Mouse (Mus musculus) kidney, postnatal 14 days (tissue): ENCODE results near the gene Tnp2.

ENCODE experiments used
- DNase-seq: peaks from one replicate; pipeline ENCODE4 v3.0.0; 2022; ENCODE audit warnings: mixed read lengths

The Tnp2 gene

DNA sequence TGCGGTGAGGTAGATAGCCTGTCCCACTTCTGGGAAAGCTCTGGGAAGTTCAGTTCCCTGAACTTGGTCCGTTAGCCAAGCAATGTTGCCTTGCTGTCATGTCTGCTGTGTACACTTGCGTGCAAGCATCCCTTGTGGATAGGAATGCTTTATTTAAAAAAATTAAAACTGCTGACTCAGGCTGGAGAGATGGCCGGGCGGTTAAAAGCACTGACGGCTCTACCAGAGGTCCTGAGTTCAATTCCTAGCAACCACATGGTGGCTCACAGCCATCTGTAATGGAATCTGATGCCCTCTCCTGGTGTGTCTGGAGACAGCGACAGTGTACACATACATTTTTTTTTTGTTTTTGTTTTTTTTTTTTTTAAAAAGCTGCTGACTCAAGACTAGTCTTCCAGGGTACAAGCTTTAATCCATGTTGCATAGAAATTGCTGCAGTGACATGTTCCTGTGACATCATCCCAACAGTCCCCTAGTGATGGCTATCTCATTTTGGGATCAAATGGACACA lies 857 bp downstream of the Tnp2 start:
- DNase-seq: no peak

DNA sequence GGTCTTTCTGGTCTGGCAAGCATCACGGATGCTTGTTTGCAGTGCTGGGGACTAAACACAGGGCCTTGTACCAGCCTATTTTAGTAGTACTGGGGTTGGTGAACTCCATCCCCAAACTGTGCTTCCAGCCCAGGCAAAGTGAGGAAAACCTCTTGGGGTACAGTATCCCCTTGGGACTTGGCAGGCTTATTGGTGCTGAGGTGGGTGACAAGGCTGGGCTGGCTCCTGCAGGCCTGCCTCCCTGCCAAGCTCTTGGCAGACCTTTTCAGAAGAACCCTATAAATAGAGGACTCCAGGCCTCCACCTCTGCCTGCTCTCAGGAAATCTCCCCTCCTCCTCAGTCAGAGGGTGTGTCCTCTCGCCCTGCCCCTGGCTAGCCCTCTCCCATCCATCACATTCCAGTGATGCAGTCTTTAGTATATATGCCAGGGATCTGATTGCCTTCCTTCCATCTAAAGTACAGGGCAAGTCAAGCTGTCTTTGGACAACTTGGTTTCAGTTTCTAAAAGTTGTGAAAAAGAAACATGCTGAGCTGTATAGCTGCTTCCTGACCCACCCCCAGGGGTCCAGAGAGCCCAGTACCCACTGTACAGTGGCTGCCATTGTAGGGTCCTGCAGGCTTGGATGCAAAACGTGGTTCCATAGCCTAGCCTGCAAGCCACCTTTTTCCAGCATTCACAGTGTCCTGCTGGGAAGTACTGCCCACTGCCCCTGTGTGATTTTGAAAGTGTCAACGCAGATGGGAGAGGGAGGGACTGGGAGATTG lies 1.5 kb downstream of the Tnp2 start:
- no peak for DNase-seq

GRCm38 (mm10) chr16:10786288-10786687 lies 2.2 kb downstream of the Tnp2 start:
- peak; percentile 91 for DNase-seq

GRCm38 (mm10) chr16:10785371-10786231 lies 2.9 kb downstream of the Tnp2 start, which contains the start of gene Socs1:
TSS of gene Socs1 (minus strand) at chr16:10785536.
- DNase-seq: peak; percentile 95

GRCm38 (mm10) chr16:10784793-10785370 lies 3.6 kb downstream of the Tnp2 start:
- DNase-seq: peak; percentile 93

- peak; percentile 57 for DNase-seq
Measured at GRCm38 (mm10) chr16:10783883-10784792, 4.3 kb downstream of the Tnp2 start.

- DNase-seq: no peak
Measured at GRCm38 (mm10) chr16:10783451-10783850, 5.0 kb downstream of the Tnp2 start.

GRCm38 (mm10) chr16:10783152-10783434 lies 5.4 kb downstream of the Tnp2 start:
- DNase-seq: no peak

DNA sequence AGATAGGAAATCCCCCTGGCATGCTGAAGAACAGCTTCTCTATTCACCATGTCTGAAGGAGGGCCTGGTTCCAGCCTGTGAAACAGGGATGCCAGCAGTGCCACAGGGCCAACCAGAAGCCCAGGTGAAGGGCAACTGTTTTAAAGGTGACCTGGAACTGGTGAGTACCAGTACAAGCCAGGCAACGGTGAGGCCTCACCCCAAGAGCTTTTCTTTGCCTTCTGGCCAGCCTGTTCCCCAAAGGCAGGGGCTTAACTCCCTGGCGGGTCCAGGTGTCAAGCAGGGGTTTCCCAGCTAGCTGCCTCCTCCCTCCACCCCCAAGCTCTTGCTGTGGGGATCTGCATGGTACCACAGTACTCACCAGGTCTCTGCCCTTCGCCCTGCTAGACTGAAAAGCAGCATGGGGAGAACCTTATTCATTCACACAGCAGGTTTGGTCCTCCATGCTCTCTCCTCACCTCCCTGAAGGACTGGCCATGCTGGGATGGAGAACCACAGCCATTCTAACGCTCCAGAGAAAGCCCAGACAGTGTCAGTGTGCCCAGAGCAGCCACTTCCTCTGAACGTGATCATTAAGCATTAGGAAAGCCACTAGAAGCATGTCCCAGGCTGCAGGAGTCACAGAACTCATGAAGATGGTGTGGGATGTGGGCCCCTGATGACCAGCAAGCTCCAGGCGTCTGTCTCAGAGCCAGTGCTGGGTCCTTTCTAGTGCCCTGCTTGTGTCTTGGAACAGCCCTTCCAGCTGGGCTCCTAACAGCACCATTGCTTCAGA lies 5.9 kb downstream of the Tnp2 start:
- DNase-seq: no peak

DNA sequence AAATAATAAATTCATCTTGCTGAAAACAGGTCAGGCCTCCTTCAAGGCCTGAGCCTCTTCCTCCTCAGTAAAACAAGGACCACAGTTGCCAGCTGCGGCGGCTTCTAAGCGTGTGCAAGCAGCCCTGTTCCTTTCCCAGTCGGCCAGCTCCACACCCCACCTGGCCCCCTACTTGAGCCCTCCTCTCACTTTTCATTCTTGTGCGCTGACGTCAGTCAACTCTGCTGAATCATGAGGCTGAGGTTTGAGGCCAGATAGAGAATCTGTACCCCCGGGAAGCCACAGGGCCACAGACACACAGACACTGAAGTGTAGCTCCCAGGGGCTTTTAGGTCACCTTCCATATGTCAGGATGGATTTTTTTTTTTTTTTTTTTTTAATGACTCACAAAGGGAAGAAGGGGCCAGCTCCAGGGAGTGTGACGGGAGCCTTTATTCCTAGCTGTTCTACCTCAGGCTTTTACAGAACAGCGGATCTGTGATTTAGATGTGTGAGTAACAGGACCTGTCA lies 6.5 kb downstream of the Tnp2 start:
- DNase-seq: no peak

DNA sequence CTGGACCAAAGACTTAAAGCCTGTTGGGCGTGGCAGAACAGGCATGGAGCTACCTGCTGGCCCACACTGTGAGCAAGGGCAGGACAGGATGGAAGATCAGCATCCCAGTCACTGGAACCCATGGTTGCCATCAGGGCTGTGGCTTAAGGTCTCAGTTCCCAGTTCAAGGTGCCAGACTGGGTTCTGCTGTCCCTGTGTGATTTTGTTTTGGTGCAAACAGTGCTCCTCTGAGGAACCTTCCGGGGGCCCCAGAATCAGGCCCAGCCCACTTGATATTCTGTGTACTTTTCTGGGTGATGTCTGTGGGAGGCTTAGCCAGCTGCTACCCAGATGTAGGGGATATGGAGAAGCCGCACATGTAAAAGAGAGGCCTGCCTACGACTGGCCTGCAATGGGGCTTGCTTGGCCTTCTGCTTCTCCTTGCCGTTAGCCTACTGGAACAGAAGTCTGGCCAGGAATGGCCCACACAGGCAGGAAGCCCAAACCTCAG lies 7.8 kb downstream of the Tnp2 start:
- DNase-seq: no peak

GRCm38 (mm10) chr16:10777579-10778160 lies 10.8 kb downstream of the Tnp2 start:
- DNase-seq: no peak

- DNase-seq: no peak
Measured at GRCm38 (mm10) chr16:10776322-10776721, 12.1 kb downstream of the Tnp2 start.

DNA sequence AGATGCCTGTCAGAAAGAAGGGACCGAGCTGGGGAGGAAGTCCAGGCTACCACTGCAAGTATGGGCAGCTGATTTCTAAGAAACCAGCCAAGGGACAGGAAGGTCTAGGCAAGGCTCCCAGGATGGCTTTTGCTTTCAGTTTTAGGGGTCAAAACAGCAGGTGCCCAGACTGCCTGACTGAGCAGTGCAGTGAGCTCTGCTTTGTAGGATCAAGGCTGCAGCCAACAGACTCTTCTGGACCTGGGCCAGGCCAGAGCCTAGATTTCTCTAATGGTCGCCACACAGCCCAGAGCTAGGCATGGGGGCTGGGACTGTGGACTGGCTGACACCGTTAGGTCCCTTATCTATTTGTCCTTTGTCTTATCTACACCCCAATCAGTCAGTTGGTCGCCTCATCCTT lies 13.7 kb downstream of the Tnp2 start:
- no peak for DNase-seq

DNA sequence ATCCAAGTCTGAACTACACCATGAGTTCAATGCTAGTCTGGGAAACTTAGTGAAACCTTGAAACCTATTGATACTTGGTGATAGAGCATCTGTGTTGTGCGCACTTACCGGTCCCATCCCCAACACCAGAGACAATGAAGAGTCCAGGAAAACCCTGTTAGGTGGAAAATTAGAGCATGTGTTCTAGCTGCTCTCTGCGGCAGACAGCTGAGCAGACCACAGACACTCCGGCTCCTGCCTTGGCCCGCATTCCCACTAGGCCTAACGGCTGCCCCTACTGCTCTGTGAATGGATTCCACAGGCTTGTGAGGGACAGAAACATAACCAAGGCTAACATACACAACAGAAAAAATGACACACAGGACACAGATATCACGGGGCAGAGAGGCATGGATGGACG lies 14.9 kb downstream of the Tnp2 start:
- no peak for DNase-seq

DNA sequence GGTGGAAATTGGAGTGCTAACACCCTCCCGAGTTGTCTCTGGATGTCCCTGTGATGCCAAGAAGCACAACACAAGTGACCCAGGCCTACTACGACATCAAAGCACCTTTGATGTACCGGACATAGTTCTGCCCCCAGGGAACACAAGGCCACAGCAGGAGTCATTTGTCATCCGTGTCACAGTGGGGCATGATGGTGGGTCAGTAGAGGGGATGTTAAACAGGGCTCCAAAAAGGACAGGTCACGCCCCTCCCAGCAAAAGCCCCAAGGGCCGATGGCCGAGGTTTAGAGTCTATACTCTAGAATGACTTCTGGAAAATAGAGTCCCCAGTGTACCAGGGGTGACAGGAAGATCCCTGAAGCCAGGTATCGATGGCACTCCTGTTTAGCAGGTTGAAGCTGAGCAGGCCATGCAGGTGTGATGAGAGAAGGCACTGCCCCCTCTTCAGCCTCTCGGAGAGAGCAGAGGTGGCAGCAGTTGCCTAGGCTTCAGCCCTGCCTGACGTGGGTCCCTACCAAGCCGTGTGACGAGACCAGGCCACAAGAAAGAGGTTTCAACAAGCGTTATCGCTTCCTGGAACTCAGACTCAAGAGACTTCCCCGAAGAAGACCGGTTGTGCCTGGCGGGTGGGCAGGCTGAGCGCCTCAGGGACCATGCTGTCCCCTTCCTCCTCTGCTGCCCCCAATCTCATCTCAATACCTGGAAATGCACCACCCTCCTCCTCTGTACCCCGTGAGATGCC lies 16.5 kb downstream of the Tnp2 start:
- no peak for DNase-seq

- no peak for DNase-seq
Measured at GRCm38 (mm10) chr16:10770531-10771325, 17.7 kb downstream of the Tnp2 start.

GRCm38 (mm10) chr16:10769661-10770060 lies 18.8 kb downstream of the Tnp2 start:
- DNase-seq: no peak

- no peak for DNase-seq
Measured at GRCm38 (mm10) chr16:10768821-10769220, 19.6 kb downstream of the Tnp2 start.
